Mouse (Mus musculus) right cerebral cortex, postnatal 4 days (tissue): ENCODE results near the gene Rgcc.

ENCODE experiments used
- DNase-seq: peaks from one replicate; pipeline ENCODE4 v3.0.0-alpha.2; 2022

Rgcc gene

DNA sequence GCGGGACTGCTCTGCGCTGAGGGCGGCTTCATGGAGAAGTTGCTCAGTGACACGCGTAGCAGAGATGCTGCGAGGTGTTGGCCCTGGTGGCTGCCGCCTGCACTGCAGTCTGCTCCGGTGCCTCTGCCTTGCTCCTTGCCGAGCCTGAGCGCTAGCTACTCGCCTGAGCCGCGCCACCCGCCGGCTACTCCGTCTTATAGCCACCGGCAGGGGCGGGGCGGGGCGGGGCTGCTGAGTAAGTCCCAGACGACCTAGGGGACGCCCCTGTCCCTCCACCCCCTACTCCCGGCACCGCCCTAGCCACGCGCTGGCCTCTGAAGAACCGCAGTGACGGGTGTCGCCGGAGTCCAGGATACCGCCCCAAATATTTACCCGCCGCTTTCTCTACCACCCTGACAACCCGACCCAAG lies at the start of gene Rgcc:
Gene Rgcc, minus strand, starts transcription at position 180 of the 410 bp plus-strand sequence.
- peak; percentile 94 for DNase-seq

DNA sequence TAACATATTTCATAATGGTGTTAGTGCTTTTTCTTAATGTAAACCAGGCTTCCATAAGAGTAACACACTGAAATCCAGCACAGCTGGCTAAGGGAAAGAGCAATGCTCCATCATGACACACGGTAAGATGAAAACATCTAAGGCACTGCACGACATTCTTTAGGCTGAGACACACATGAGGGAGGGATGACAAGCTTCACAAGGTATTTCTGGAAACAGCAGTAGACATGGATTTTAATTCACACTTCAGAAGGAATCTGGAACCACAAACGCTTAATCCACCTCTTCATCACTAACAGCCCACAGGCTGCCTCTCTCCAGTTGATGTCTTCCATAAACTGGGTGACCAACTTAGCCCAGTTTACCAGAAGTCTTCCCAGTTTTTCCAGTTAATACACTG lies 44.9 kb upstream of the Rgcc start:
- DNase-seq, result no peak

DNA sequence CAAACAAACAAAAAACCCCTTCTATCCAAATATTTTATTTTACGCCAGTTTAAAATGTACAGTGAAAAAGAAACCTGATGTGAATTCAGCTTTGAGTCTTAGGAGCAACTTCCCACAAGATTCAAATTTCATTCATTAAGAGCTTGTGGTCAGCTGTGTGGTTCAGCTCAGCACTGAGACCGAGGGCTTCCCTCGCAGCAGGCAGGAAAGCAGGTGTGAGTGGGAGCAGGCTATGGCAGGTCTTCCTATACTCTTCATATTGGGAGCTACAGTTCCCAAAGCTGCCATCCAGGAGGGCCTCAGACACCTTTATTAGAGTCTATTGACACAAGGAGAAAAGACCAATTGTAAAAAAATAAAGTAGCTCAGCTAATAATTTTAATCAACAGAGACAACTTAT lies 34.2 kb upstream of the Rgcc start:
- no peak for DNase-seq

DNA sequence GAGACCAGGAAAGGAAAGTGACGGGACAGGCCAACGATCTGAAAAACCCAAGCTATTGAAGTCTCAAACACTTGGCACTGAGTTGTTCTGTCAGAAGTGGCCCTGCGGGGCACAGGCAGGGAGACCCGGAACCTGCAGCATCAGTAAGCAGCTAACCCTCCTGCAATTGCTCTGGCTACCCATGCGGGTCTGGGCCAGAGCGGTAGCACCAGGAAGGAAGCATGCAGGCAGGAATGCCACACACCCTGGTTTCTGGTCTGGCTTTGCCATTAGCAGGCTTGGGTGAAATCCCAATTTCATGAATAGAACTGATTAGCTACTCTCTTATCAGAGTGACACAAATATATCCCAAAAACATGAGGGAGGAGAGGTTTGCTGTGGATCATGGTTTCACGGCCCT lies 30.5 kb upstream of the Rgcc start:
- DNase-seq, result no peak

DNA sequence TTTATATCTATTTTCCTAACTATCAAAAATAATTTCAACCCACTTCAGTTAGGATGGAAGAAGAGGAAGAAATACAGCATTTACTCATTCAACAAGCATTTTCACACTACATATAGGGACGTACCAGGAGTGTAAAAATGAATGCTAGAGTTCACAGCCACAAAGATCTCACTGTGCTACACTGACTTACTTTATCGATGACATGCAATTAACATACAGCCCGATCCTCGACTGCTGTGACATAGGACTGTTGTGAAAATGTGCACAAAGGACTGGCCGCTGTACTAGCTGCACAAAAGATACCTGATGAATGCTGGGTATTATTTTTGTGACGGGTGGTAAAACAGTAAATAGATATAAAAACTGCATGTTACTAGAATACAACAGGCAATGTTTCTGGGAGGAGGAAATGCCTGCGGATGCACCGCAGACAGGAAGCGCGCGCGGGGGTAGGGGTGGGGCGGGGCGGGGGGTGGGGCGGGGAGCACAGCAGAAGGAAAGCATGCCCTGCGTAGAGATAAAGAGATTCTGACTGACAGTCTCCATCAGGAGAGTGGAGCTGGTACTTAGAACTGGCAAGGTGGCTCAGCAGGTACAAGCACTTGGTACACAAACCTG lies 29.6 kb upstream of the Rgcc start:
- DNase-seq, result no peak

DNA sequence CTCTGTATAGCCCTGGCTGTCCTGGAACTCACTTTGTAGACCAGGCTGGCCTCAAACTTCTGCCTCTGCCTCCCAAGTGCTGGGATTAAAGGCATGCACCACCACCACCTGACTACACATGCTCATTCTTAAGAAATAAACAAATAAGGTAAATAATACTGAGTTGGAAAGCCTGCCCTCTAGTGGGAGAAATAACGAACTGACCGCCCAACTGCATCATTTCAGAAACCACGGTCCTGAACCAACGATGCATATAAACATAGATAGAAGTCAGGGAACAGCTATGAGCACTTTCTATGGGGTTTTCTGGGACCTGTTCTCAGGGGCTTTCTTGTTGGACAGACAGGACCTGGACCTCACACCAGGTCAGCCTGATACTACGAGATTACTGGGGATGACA lies 25.6 kb upstream of the Rgcc start:
- no peak for DNase-seq

DNA sequence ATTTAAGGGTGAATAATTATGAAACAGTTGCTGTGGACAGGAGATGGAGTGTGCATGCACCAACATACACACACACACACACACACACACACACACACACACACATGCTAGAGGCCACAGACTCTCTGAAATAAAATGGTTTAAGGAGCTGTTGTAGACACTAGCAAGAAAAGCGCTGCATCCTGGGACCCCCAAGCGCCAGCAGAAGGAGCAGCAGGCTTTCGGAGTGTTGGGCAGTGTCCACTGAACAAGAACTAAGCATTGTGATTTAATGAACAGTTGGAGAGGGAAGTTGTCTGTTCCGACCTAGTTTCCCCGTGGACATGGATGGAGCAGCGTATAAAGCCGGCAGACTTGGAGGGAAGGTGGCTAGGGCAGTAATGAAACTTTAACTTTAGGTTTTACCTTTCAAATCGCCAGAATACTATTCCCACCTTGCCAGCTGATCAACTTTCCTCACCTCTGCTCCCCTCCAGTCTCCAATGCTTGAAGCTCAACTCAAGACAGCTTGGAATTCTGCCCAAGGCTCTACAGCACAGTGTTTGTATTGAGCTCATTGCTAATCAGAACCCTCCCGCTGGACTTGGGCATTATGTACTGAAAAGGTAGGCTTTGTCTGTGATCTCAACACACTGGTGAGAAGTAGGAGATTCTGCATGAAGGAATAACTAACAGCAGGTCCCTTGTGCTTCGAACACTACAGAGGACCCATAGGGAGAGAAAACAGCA lies 22.8 kb upstream of the Rgcc start:
- no peak for DNase-seq

DNA sequence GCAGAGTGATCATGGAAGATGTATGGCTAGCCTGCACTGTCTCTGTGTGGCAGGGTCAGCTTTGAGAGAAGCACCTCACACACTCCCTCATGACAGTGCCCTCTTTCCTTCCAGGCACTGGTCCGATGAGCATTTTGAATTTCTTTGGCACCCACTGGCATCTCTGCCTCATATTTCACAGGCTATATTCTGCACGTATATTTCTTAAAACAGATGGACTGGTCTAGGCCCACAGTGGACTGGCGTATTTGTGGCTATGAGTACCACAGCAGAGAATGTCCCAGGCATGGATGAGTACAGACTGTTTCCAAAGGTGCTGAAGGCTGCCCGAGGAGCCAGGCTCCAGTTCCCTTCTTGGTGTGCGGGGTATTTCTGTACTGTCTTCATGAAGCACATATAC lies 20.4 kb upstream of the Rgcc start:
- no peak for DNase-seq

DNA sequence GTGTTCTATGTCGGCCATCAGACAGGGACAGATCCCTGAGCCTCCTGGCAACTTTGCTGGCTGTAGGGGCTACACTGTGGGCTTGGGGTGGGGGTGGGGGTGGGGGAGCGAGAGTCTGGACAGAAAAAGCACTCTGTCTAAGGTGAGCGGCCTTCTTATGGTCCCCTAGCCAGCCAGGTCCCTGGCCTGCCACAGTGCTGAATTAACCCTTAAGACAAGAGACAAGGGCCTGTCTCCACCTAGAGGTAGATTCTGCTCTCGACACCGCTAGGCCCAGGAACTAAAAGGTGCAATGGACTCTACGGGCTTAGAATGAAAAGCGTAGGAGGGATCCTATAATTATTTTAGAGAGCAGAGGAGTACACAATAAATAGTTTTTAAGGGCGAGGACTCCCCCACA lies 19.7 kb upstream of the Rgcc start:
- DNase-seq, result no peak

DNA sequence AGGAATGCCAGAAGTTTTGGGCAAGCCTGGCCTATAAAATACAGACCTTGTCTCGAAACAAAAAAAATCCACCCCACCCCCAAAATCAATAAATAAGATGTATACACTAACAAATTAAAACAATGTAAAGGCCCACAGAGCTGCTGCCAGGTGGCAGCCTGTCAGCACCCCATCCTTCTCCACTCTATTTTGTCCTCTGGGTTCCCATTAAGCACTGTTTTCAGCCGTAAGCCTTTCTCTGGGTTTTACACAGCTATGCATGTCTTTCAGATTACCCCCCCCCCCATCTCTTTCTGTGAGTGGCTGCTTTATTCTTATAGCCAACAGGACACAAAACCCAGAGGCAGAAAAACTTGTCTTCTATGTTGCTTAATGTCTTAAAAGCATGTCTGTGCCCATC lies 16.2 kb upstream of the Rgcc start:
- DNase-seq, result no peak

DNA sequence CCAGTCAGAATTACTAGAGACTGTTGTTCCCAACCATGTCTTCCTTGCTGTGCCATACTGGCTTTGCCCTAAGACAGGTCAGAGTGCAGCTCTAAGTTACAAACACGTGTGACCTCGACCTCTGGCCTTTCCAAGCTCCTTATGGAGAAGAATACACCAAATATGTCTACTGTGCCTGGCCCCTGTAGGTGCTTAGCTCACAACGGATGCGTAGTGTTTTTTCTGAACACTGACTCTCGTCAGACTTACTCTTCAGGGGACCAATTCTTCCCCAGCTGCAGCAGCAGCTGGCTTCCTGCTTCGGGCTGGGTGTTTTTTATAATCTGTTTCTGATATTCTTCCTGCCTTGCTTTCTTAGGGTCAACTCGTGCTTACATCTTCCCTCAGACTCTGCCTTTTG lies 14.4 kb upstream of the Rgcc start:
- no peak for DNase-seq

DNA sequence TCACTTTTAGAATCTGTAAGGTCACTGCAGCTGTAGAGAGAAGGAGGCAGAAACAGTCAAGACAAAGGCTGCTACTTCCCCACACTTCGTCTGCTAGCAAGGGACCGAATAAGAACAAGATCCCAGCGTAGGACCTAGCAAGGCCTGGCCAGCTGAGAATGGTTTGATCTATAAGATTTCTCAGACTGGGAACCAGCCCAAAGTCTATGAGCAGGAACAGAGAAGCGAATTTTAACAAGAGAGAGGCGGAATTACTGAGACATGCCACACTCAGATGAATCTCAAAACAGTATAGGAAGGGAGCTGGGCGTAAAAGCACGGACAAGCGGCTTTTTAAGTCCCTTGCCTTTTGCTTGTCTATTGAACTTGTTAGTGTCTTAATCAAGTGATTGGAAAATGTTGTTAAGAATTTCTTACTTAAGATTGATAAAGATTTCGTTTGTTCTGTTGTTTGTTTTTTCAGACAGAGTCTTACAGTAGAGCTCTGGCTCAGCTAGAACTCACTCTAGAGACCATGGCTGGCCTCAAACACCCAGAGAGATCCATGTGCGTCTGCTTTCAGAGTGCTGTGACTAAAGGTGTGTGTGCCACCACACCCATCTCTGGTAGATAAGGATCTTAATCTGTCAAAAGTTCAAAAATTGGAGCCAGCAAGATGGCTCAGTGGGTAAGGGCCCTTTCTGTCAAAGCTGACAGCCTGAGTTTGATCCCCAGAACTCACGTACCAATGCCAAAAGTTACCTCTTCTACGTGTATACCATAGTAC lies 13.0 kb upstream of the Rgcc start:
- DNase-seq, result no peak

DNA sequence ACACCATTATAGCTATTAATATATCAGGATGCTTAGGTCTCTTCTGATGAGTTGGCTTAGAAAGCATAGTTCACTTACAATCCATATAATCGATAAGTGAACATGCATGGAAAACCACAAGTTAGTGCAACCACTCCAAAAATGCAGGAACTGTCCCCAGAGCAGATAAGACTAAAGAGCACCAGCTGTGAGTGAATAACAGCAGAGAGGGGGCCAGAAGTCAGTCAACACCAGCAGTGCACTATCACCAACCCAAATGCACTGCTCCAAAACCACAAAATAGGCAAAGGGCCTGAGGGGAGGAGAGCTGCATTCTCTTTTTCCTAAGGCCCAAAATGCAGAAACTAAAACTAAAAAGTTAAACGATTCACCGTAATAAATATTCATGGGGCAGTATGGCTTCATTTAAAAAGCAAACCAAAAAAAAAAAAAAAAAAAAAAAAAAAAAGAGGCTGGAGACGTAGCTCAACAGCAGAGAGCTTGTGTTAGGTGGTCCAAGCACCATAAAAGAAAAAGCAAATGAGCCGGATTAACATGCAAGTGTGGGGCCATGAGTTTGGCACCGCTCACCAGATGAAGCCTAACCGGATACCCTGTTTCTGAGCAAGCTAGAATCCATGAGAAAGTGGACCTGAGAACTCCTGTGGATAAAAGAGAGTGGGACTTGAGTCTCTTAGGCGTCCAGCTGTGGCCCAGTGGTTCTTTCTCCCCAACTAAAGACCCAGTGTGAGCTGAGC lies 12.2 kb upstream of the Rgcc start:
- DNase-seq, result no peak

DNA sequence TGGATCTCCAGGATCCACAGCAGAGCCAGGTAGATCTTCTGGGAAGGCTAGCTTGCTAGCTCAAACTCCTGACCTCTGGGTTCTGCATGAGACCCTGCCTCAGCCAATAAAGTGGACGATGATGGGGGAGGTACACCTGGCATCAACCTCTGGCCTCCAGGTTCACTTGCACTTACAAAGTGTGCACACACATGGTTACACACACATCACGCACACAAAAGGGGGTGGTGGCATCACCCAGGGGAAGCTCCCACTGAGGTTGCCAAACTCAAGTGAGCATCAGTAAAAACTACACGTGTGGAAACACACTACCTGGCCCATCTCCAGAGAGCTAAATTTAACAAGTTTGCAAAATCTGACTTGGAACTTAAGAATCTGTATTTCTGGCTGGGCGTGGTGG lies 11.3 kb upstream of the Rgcc start:
- no peak for DNase-seq

DNA sequence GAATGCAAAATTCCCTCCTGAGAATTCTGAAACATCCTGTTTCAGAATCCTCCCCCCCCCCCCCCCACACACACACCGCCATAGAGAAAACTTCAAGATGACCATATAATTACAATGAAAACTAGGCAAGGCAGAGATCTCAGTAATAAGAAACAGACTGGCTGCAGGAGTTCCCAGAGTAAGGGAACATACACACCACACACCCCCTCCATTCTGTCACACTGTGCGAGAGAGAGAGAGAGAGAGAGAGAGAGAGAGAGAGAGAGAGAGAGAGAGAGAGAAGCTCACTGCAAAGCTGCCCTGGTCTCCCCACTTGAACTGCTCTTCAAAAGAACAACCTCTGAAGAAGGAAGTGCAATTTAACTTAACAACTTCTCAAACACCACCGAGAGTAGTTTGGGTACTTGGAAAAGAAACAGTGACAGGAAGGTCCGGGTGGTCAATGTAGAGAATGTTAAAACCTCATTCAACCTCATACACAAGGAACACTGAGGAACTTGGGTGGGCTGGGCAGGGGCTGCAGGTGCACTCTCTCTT lies 10.5 kb upstream of the Rgcc start:
- no peak for DNase-seq

DNA sequence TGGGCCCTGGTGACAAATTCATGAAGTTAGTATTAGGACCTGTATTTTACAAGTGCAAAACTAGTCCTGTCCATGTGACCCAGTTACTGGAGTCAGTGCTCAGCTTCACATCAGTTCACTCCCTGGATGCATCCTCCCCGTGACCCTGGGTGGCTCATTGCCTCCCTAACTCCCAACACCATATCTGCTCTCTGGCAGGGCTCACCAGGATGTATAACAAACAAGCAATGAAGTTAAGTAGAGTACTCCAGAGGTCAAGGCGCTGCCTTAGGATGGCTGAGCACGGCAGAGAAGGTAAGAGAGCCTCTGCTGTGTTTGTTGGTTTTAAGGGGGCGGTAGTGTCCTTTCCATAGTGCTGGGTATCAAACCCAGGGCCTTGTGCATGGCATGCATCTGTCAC lies 7.7 kb upstream of the Rgcc start:
- no peak for DNase-seq

DNA sequence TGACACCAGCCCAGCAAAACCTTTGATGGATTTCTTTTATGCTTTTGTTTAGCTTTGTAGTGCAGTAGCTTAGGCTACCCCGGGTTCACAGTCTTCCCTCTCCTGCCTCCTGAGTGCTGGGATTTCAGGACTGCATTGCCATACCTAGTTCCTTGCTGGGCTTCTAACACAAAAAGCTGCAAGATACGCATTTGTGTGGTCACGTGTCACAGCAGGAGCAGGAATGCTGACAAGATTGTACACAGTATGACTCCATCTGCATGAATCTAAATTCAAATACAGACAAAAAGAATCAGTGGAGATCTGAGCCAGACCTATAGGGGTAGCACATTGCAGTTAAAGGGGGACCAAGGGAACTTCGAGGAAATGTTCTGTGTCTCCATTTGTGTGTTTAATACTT lies 6.9 kb upstream of the Rgcc start:
- no peak for DNase-seq

DNA sequence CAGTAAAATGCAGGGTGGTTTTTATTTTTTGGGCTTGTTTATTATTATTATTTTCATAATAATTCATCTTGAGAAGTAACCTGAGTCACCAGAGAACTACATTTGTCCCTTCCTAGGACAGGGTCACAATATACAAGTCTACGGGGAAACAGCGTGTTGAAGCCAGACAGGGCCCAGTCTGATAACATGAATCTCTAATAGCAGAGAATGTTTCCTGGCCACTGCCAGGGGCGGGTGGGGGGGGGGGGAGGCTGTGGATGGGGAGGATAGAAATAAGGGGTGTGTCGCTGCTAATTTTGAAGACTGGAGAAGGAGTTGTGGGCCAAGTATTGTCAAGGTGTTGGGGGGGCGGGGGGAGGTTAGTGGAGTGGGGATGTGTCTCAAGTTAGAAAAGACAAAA lies 6.5 kb upstream of the Rgcc start:
- DNase-seq, result no peak

DNA sequence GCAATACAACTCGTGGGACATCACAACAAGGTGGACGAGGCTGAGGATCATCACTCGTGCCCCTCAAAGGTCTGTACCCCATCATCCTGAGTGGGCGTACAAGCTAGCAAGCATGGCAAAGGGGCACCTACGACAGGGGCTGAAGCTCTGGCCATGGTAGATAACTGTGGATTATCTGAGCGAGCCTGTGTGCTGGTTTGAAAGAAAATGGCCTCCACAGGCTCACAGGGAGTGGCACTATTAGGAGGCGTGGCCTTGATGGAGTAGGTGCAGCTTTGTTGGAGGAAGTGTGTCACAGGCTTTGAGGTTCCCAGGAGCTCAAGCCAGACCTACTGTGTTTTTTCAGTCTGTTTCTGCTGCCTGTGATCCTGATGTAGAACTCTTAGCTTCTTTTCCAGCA lies 5.7 kb upstream of the Rgcc start:
- DNase-seq, result no peak

DNA sequence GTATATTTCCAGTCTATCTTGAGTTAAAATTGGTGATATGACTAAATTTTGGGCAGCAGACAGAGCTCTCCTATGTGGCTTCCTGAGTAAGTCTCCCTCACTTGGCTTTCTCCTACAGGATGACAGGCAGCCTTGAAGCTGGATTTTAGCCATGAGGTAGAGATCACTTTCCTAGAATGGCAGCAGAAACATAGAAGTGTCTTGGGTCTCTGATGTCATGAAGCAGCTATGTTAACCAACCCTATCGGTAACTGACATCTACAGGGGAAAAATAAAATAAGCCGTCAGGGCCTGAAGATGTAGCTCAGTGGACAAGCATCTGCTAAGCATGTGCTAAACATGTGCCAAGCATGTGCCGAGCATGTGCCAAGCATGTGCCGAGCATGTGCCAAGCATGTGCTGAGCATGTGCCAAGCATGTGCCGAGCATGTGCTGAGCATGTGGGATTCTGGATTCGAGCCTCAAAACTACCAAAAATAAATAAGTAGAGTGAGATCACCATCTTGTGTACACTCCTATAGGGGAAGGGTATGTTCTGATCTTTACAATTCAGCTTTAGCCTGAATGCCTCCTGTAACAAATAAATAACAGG lies 3.5 kb upstream of the Rgcc start:
- no peak for DNase-seq

DNA sequence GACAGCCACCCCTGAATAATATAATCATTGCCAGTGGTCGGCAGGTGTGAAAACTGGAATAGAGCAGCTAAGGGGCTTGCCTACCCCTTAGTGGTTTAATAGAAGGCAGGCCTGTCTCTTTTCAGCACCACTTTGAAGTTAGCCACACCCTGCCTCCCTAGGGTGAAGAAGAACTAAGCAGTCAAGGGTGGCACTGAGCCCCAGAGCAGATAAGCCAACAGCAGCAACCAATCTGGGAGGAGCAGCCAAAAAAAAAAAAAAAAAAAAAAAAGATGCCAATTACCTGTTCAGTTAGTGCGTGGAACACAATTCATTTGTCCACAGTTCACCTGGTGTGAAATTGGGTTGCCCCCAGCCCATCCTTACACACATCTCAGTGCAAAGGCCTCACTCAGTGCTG lies 1.7 kb upstream of the Rgcc start:
- no peak for DNase-seq

DNA sequence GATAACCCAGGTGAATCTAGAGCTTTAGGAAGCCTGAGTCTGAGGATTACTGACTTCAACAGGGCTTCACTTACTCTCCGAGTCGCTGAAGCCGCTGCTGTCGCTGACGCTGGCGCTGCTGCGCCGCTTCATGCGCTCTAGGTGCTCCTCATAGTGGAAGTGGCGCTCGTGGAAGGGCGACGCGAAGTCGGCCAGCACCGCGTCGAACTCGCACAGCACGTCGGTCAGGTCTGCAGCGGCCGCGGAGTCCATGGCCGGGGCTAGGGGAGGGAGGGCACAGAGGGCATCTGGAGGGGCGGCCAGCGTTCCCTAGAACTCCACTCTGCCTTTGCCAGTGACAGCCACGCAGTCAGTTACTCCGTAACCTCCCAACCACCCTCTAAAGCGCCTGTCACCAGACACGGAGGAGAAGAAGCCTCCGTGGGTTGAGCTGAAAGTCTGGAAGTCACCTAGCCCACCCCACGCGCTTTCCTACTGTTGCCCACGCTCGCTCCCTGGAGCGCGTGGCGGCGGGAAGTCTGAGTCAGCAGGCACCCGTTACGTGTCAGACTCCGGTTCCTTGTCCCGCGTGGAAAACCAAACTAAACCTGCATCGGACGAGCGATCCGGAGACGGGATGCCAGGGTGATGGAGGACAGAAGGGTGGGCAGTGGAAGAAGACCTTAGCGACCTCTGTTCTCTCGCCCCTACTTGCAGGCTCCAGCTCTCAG lies 649 bp downstream of the Rgcc start:
- peak; percentile 42 for DNase-seq
